Mouse (Mus musculus) lung, embryonic 14.5 days (tissue): ENCODE measurements around the gene Fuom. TPM values are rescaled to one million over a fixed set of nuclear protein-coding genes. Genes with fewer than 3 reads are reported as not detected.
A peak's percentile ranks its signal among the peaks of the same experiment; 100 is the strongest.

Experiments
- ATAC-seq: fragments of 200-750 bp; cut with Nextera tagmentation; 2 replicates; pipeline ENCODE4 v1.8.0; 2017; ENCODE audit warnings: mild to moderate bottlenecking, moderate TSS enrichment, moderate library complexity; ENCODE audit not compliant: insufficient read depth
- DNase-seq: peaks from one replicate; pipeline ENCODE4 v3.0.0-alpha.2; 2015
- H3K27ac ChIP-seq: fragments of 300-500 bp; sonication (generic); 2 replicates; pipeline ENCODE4 v1.5.1; 2014; ENCODE audit warnings: low read depth, mild to moderate bottlenecking, moderate library complexity
- H3K27me3 ChIP-seq: fragments of 300-500 bp; sonication (generic); 2 replicates; pipeline ENCODE4 v1.6.1; 2014; ENCODE audit warnings: low read length, control low read depth; ENCODE audit not compliant: insufficient read depth
- H3K36me3 ChIP-seq: fragments of 300-500 bp; sonication (generic); 2 replicates; pipeline ENCODE4 v1.6.1; 2014; ENCODE audit warnings: control low read depth; ENCODE audit not compliant: insufficient read depth
- H3K4me1 ChIP-seq: fragments of 300-500 bp; sonication (generic); 2 replicates; pipeline ENCODE4 v1.6.1; 2014; ENCODE audit warnings: antibody characterized with exemption, control low read depth; ENCODE audit not compliant: insufficient read depth
- H3K4me2 ChIP-seq: fragments of 300-500 bp; sonication (generic); 2 replicates; pipeline ENCODE4 v1.6.1; 2014; ENCODE audit warnings: mild to moderate bottlenecking
- H3K4me3 ChIP-seq: fragments of 300-500 bp; sonication (generic); 2 replicates; pipeline ENCODE4 v1.5.1; 2014; ENCODE audit warnings: low read depth, low read length
- H3K9ac ChIP-seq: fragments of 300-500 bp; sonication (generic); 2 replicates; pipeline ENCODE4 v1.6.1; 2014
- H3K9me3 ChIP-seq: fragments of 300-500 bp; sonication (generic); 2 replicates; pipeline ENCODE4 v1.6.1; 2016; ENCODE audit warnings: low read depth, low read length, control low read depth
- CTCF ChIP-seq: IDR thresholded peaks from 2 replicates; pipeline ENCODE4 v1.5.1; 2016; ENCODE audit warnings: antibody characterized with exemption, low read depth
- WGBS: fragments of 180-500 bp; shearing (Covaris S2); extraction: QIAGEN DNeasy Blood & Tissue Kit; methylation state at CpG from one replicate; pipeline ENCODE4 v1.1.7; 2014; 5-methylcytosine and 5-hydroxymethylcytosine counted together
- polyA plus RNA-seq: library from polyadenylated mRNA; unstranded; fragments of >200 nt; fragmentation: Nextera tagmentation; extraction: Ambion mirVana; gene quantifications from 2 replicates; pipeline ENCODE4 v1.2.1, GENCODE M21; 2014

Fuom gene
- polyA plus RNA-seq, 1 experiment from 2014 or later = 10.5 TPM

GRCm38 (mm10) chr7:140080503-140081156 is 21.6 kb downstream of the Fuom start:
- Histone ChIP-seq H3K4me3 (peak overlapping the region; percentile 24), H3K4me2 (peak overlapping the region; percentile 54), H3K27ac (no peak overlapping the region), H3K9ac (no peak overlapping the region), H3K36me3 (no peaks in the 10 kb centered on the region), H3K9me3 (no peaks in the 10 kb centered on the region), H3K4me1 (no peaks in the 10 kb centered on the region), H3K27me3 (peaks cover 26% of the 10 kb centered on the region)
- DNase-seq (peak; percentile 91), ATAC-seq (peak; percentile 86)
- WGBS = 3% methylated on average over 24 of the region's 24 CpGs
- 0 out of 2 replicates have a peak, but pooled peaks have one; percentile 18 for TF ChIP-seq CTCF

- peaks cover 26% of the 10 kb centered on the region for H3K27me3 ChIP-seq
- no peak overlapping the region for H3K27ac ChIP-seq
- H3K9me3 ChIP-seq = no peaks in the 10 kb centered on the region
- H3K4me3 ChIP-seq = no peak overlapping the region
- H3K4me1 ChIP-seq = no peaks in the 10 kb centered on the region
- H3K4me2 ChIP-seq = no peak overlapping the region
- H3K36me3 ChIP-seq = no peaks in the 10 kb centered on the region
- TF ChIP-seq CTCF = peak; percentile 77
- DNase-seq (peak; percentile 86), ATAC-seq (0 out of 2 replicates have a peak, but pooled peaks have one; percentile 1)
- WGBS = 8% methylated on average over 5 of the region's 5 CpGs
- no peak overlapping the region for H3K9ac ChIP-seq
These were observed 23.5 kb downstream of the Fuom start for GRCm38 (mm10) chr7:140078711-140079110.

GRCm38 (mm10) chr7:140077698-140078097 is 24.5 kb downstream of the Fuom start:
- ATAC-seq (no peak), DNase-seq (no peak)
- WGBS = 74% methylated on average over 6 of the region's 6 CpGs
- Histone ChIP-seq H3K4me2 (no peak overlapping the region), H3K4me3 (no peak overlapping the region), H3K9ac (no peak overlapping the region), H3K9me3 (no peaks in the 10 kb centered on the region), H3K27me3 (peaks cover 26% of the 10 kb centered on the region), H3K36me3 (no peaks in the 10 kb centered on the region), H3K27ac (no peak overlapping the region), H3K4me1 (no peaks in the 10 kb centered on the region)
- no peak for TF ChIP-seq CTCF

- DNase-seq (no peak), ATAC-seq (peak; percentile 38; the same call in 1 of the 2 replicates)
- no peaks in the 10 kb centered on the region for H3K27me3 ChIP-seq
- H3K36me3 ChIP-seq = no peaks in the 10 kb centered on the region
- H3K4me1 ChIP-seq = no peaks in the 10 kb centered on the region
- 34% methylated on average over 39 of the region's 39 CpGs for WGBS
- peak overlapping the region; percentile 57 for H3K4me2 ChIP-seq
- peak overlapping the region; percentile 32; the same call in 1 of the 2 replicates for H3K9ac ChIP-seq
- H3K9me3 ChIP-seq = no peaks in the 10 kb centered on the region
- H3K27ac ChIP-seq = no peak overlapping the region
- H3K4me3 ChIP-seq = peak overlapping the region; percentile 27
- TF ChIP-seq CTCF = no peak
These were observed 32.1 kb downstream of the Fuom start for GRCm38 (mm10) chr7:140070042-140070711.

- H3K27me3 ChIP-seq = peaks cover 11% of the 10 kb centered on the region
- ATAC-seq = no peak
- H3K4me1 ChIP-seq = no peaks in the 10 kb centered on the region
- WGBS = 55% methylated on average over 6 of the region's 6 CpGs
- no peaks in the 10 kb centered on the region for H3K9me3 ChIP-seq
- no peak overlapping the region for H3K4me2 ChIP-seq
- no peak overlapping the region for H3K27ac ChIP-seq
- DNase-seq = no peak
- H3K4me3 ChIP-seq = no peak overlapping the region
- H3K9ac ChIP-seq = no peak overlapping the region
- no peak for TF ChIP-seq CTCF
- no peaks in the 10 kb centered on the region for H3K36me3 ChIP-seq
These were observed 34.8 kb downstream of the Fuom start for GRCm38 (mm10) chr7:140067397-140067796.

GRCm38 (mm10) chr7:140063092-140063491 is 39.1 kb downstream of the Fuom start:
- peak; percentile 80 for TF ChIP-seq CTCF
- ATAC-seq = no peak
- 21% methylated on average over 7 of the region's 7 CpGs for WGBS
- Histone ChIP-seq H3K4me3 (no peak overlapping the region), H3K36me3 (no peaks in the 10 kb centered on the region), H3K9ac (no peak overlapping the region), H3K27me3 (peaks cover 54% of the 10 kb centered on the region), H3K27ac (no peak overlapping the region), H3K4me2 (no peak overlapping the region), H3K9me3 (no peaks in the 10 kb centered on the region), H3K4me1 (0 out of 2 replicates have a peak, but pooled peaks cover 5% of the 10 kb centered on the region)
- peak; percentile 87 for DNase-seq

- no peak overlapping the region for H3K4me3 ChIP-seq
- peak; percentile 45 for TF ChIP-seq CTCF
- no peak overlapping the region for H3K4me2 ChIP-seq
- ATAC-seq (peak; percentile 16; the same call in 1 of the 2 replicates), DNase-seq (peak; percentile 41)
- no peak overlapping the region for H3K9ac ChIP-seq
- H3K4me1 ChIP-seq = 0 out of 2 replicates have a peak, but pooled peaks cover 6% of the 10 kb centered on the region
- peaks cover 62% of the 10 kb centered on the region for H3K27me3 ChIP-seq
- H3K36me3 ChIP-seq = no peaks in the 10 kb centered on the region
- 19% methylated on average over 11 of the region's 11 CpGs for WGBS
- H3K27ac ChIP-seq = no peak overlapping the region
- H3K9me3 ChIP-seq = no peaks in the 10 kb centered on the region
These were observed 39.9 kb downstream of the Fuom start for GRCm38 (mm10) chr7:140062307-140062706.
